8 mouse cellular contexts compared by ENCODE assay signal in genomic region chr5:109795967-109796652, GRCm38 (mm10). TPM values are rescaled to one million over a fixed set of nuclear protein-coding genes. Genes with fewer than 3 reads are reported as not detected.
DNase-seq lines count a peak whose midpoint lies in the region; ATAC-seq and TF ChIP-seq lines count a peak whose summit lies in the region.
"Not testable (repeated sequence)": the region's sequence is repeated elsewhere in the genome, so short reads cannot be mapped to it uniquely, and the experiment has no call there.

No protein-coding gene starts in this region.

- peak; percentile 96 for ATAC-seq in forebrain, embryonic 15.5 days (replicated peaks)
- ATAC-seq in liver, postnatal 0 days, result peak; percentile 95
- ATAC-seq in neural tube, embryonic 13.5 days (ENCODE audit: low read depth), result peak; percentile 91

- peak overlapping the region; percentile 78 for H3K4me2 ChIP-seq in forebrain, embryonic 15.5 days (replicated peaks)
- H3K4me2 ChIP-seq in liver, postnatal 0 days (ENCODE audit: low read depth, low read length), result peak overlapping the region; percentile 76
- H3K4me2 ChIP-seq in neural tube, embryonic 13.5 days, result peak overlapping the region; percentile 71

- intact Hi-C loops in heart, postnatal 25 days (cut with DNase I), result not testable (repeated sequence)

- peak overlapping the region; percentile 91 for H3K9ac ChIP-seq in ES-E14 (ENCODE audit: insufficient read depth, low read depth, low read length, poor library complexity, severe bottlenecking)
- H3K9ac ChIP-seq in forebrain, embryonic 15.5 days (replicated peaks), result peak overlapping the region; percentile 58
- H3K9ac ChIP-seq in liver, postnatal 0 days (replicated peaks), result peak overlapping the region; percentile 67
- H3K9ac ChIP-seq in neural tube, embryonic 13.5 days, result peak overlapping the region; percentile 69

- not testable (repeated sequence) for TF ChIP-seq EP300 in liver, postnatal 0 days (IDR thresholded peaks at IDR 0.05; ENCODE audit: low read depth)

- H3K36me3 ChIP-seq in ES-E14 (ENCODE audit: control insufficient read depth, insufficient read depth, low read length, poor library complexity, severe bottlenecking); forebrain, embryonic 15.5 days; liver, postnatal 0 days (replicated peaks; ENCODE audit: insufficient read depth, low read length); neural tube, embryonic 13.5 days: not testable (repeated sequence)

- peak overlapping the region; percentile 92 to 98 for H3K4me3 ChIP-seq in ES-E14 (ENCODE audit: insufficient read depth in 1 of 2, low read depth in 1 of 2, low read length in 2 of 2, poor library complexity in 1 of 2, severe bottlenecking in 1 of 2)
- peak overlapping the region; percentile 63 for H3K4me3 ChIP-seq in forebrain, embryonic 15.5 days
- peak overlapping the region; percentile 65 for H3K4me3 ChIP-seq in liver, postnatal 0 days (ENCODE audit: low read depth, low read length)
- peak overlapping the region; percentile 53 for H3K4me3 ChIP-seq in neural tube, embryonic 13.5 days

- WGBS in forebrain, embryonic 15.5 days, result 1% methylated on average over 25 of the region's 25 CpGs
- WGBS in liver, postnatal 0 days (ENCODE audit: insufficient replicate concordance), result 3% methylated on average over 25 of the region's 25 CpGs
- WGBS in neural tube, embryonic 13.5 days, result 1% methylated on average over 25 of the region's 25 CpGs

- H3K4me1 ChIP-seq in ES-E14 (ENCODE audit: control insufficient read depth in 2 of 2, insufficient read depth in 2 of 2, low read length in 2 of 2, poor library complexity in 1 of 2); forebrain, embryonic 15.5 days; liver, postnatal 0 days (ENCODE audit: insufficient read depth); neural tube, embryonic 13.5 days (replicated peaks): not testable (repeated sequence)

- peak; percentile 63 for DNase-seq in ES-E14 (ENCODE audit: low read depth, low spot score)
- DNase-seq in cerebellum, adult 11-12 months, result peak; percentile 48
- peak; percentile 38 for DNase-seq in heart, postnatal 25 days (ENCODE audit: low spot score)
- peak; percentile 41 for DNase-seq in layer of hippocampus, adult 11-12 months (ENCODE audit: low spot score)
- DNase-seq in liver, postnatal 0 days, result peak; percentile 52
- DNase-seq in testis, postnatal 10 days (ENCODE audit: low spot score), result peak; percentile 54

- not testable (repeated sequence) for H3K27me3 ChIP-seq in forebrain, embryonic 15.5 days; liver, postnatal 0 days (ENCODE audit: insufficient read depth, low read length); neural tube, embryonic 13.5 days

- not testable (repeated sequence) for TF ChIP-seq CTCF in liver, postnatal 0 days (IDR thresholded peaks at IDR 0.05; ENCODE audit: low read depth)

- in situ Hi-C loops in ES-E14 (cut with MboI; ENCODE audit: low sequenced_read_pairs in 2 of 2, unreplicated experiment in 2 of 2), result not testable (repeated sequence)

- not testable (repeated sequence) for H3K9me3 ChIP-seq in ES-E14 (ENCODE audit: control insufficient read depth, insufficient read depth, low read depth, low read length); forebrain, embryonic 15.5 days; liver, postnatal 0 days (ENCODE audit: low read length); neural tube, embryonic 13.5 days

- H3K27ac ChIP-seq in ES-E14 (ENCODE audit: insufficient read depth, low read depth, low read length, poor library complexity, severe bottlenecking), result peak overlapping the region; percentile 77; the same call in 1 of the 2 replicates
- not testable (repeated sequence) for H3K27ac ChIP-seq in forebrain, embryonic 15.5 days (replicated peaks)
- H3K27ac ChIP-seq in liver, postnatal 0 days (ENCODE audit: low read depth), result peak overlapping the region; percentile 71
- H3K27ac ChIP-seq in neural tube, embryonic 13.5 days (replicated peaks), result peak overlapping the region; percentile 28; the same call in 1 of the 2 replicates

TF ChIP-seq in ES-E14, 5 proteins besides CTCF, POLR2A, EP300 and RAD21:
- TF ChIP-seq MAFK (IDR thresholded peaks at IDR 0.05; ENCODE audit: insufficient read depth, low read depth, low read length), result 0 out of 2 replicates have a peak, but pooled peaks have one; percentile 4
TF ChIP-seq in ES-E14: peak in this region for 1; not testable (repeated sequence) for 4.

RNA-seq across cellular contexts. Expression of gene 4930522L14Rik, which starts 44.4 kb away (rescaled TPM):
- 11.3 and 11.7 TPM in 2 replicates for total RNA-seq in ES-E14 (2012; rRNA removed)
- 4.7 and 5.2 TPM in 2 replicates for polyA plus RNA-seq in forebrain, embryonic 15.5 days (2015; fragmentation: Nextera tagmentation; extraction: Ambion mirVana)
- total RNA-seq in heart, postnatal 25 days (2021), result 1 to 10 TPM in 1 of 2 experiments, under 1 TPM in 1; 0.98 to 2.1 TPM
- polyA plus RNA-seq in liver, postnatal 0 days (2015; fragmentation: Nextera tagmentation; extraction: Ambion mirVana), result 2.9 and 3.9 TPM in 2 replicates
- polyA plus RNA-seq in neural tube, embryonic 13.5 days (2015; fragmentation: Nextera tagmentation; extraction: Ambion mirVana), result 4.5 and 4.6 TPM in 2 replicates
